In genomic region chr3:18941301-18942177, GRCm38 (mm10) we compare ENCODE assay signal across 13 mouse cellular contexts.
DNase-seq lines count a peak whose midpoint lies in the region; ATAC-seq and TF ChIP-seq lines count a peak whose summit lies in the region.
"Had no signal": no experiment of that assay in that cellular context is flagged by ENCODE, and none has a peak within 500 bp of the region (broad histone marks: within the 10 kb centered on the region; RNA-seq: fewer than 3 reads in every experiment).

No protein-coding gene starts in this region.

- DNase-seq in layer of hippocampus, adult 11-12 months (ENCODE audit: low spot score), result peak; percentile 75
- DNase-seq in layer of hippocampus, postnatal 25 days (ENCODE audit: extremely low spot score in 1 of 2, low spot score in 1 of 2), result no peak
- peak; percentile 77 for DNase-seq in forebrain, postnatal 0 days
- peak; percentile 53 for DNase-seq in layer of hippocampus, adult 9-10 months (ENCODE audit: low spot score)
- DNase-seq in right cerebral cortex, postnatal 25 days, result peak; percentile 18
- DNase-seq in midbrain, embryonic 10.5 days (ENCODE audit: low spot score), result no peak
- DNase-seq in thymus, postnatal 10 days (ENCODE audit: low spot score in 2 of 2), result no peak
- DNase-seq: adrenal gland, postnatal 14 days; cerebellum, adult 11 months; heart, postnatal 36 days; kidney, adult 2 months had no signal

- H3K9me3 ChIP-seq in forebrain, postnatal 0 days (ENCODE audit: low read length), result no peaks in the 10 kb centered on the region
- no peaks in the 10 kb centered on the region for H3K9me3 ChIP-seq in midbrain, embryonic 10.5 days (replicated peaks)

- peak; percentile 94 for ATAC-seq in forebrain, postnatal 0 days

- WGBS in forebrain, postnatal 0 days, result 42% methylated on average over 11 of the region's 11 CpGs
- WGBS in midbrain, embryonic 10.5 days, result 86% methylated on average over 11 of the region's 11 CpGs

- H3K4me3 ChIP-seq in forebrain, postnatal 0 days (ENCODE audit: low read depth, low read length), result no peak overlapping the region
- H3K4me3 ChIP-seq in midbrain, embryonic 10.5 days, result no peak overlapping the region

- TF ChIP-seq CTCF in forebrain, postnatal 0 days (IDR thresholded peaks at IDR 0.05; ENCODE audit: low read depth), result no peak

- no peaks in the 10 kb centered on the region for H3K36me3 ChIP-seq in forebrain, postnatal 0 days (ENCODE audit: insufficient read depth)
- no peaks in the 10 kb centered on the region for H3K36me3 ChIP-seq in midbrain, embryonic 10.5 days

- H3K9ac ChIP-seq in forebrain, postnatal 0 days, result no peak overlapping the region
- H3K9ac ChIP-seq: liver, embryonic 14.5 days had no signal

- H3K4me2 ChIP-seq in forebrain, postnatal 0 days (ENCODE audit: low read depth), result no peak overlapping the region
- H3K4me2 ChIP-seq: midbrain, embryonic 11.5 days had no signal

- H3K27ac ChIP-seq in forebrain, postnatal 0 days (ENCODE audit: low read depth, low read length), result peak overlapping the region; percentile 36; the same call in 1 of the 2 replicates
- H3K27ac ChIP-seq in midbrain, embryonic 10.5 days (replicated peaks), result no peak overlapping the region
- H3K27ac ChIP-seq: liver, embryonic 14.5 days had no signal

- H3K27me3 ChIP-seq in forebrain, postnatal 0 days (ENCODE audit: insufficient read depth, low read length), result no peaks in the 10 kb centered on the region
- no peaks in the 10 kb centered on the region for H3K27me3 ChIP-seq in midbrain, embryonic 10.5 days (ENCODE audit: low read depth, poor library complexity, severe bottlenecking)

- H3K4me1 ChIP-seq in forebrain, postnatal 0 days (ENCODE audit: insufficient read depth), result no peaks in the 10 kb centered on the region
- H3K4me1 ChIP-seq in midbrain, embryonic 10.5 days, result no peaks in the 10 kb centered on the region

Comparison
In these comparisons a context has a peak if more than half of its experiments do, and no peak if none do; other contexts are left out.
1. DNase-seq: peak in layer of hippocampus, adult 11-12 months (single experiment), forebrain, postnatal 0 days (single experiment), layer of hippocampus, adult 9-10 months (single experiment) and right cerebral cortex, postnatal 25 days (single experiment); none in layer of hippocampus, postnatal 25 days (0 of 2), midbrain, embryonic 10.5 days (single experiment) and thymus, postnatal 10 days (0 of 2).